Mouse (Mus musculus): ENCODE data around the gene Apobec4. TPM values are rescaled to one million over a fixed set of nuclear protein-coding genes. Genes with fewer than 3 reads are reported as not detected.
"Not testable (repeated sequence)": the region's sequence is repeated elsewhere in the genome, so short reads cannot be mapped to it uniquely, and the experiment has no call there.

The Apobec4 gene
- polyA plus RNA-seq, 1 experiment from 2014 or later: not detected

DNA sequence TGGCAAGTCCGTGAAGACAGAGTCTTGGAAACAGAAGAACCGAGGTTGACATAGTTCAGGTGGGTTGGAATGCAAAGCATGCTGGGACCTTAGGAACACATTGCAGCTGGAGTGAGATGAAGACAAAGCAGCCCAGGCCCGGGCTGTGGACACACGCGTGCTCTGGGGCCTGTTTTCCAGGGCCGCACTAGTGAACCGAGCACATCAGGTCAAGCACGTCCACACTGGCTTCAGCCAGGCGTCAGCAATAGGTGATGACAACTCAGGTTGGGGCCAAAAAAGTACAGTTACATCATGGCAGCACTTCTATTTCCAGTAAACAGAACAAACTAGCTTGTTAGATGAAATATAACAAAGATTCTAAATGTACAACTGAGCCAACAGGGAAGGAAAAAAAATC lies 11.6 kb upstream of the Apobec4 start:
- Histone ChIP-seq H3K79me2 (ENCODE audit: inconsistent target) (no peaks in the 10 kb centered on the region), H3K27ac (no peak overlapping the region), H3K36me3 (ENCODE audit: inconsistent target) (no peaks in the 10 kb centered on the region), H3K4me3 (ENCODE audit: inconsistent target) (no peak overlapping the region)
- WGBS (ENCODE audit: missing documents): 98% methylated on average over 9 of the region's 9 CpGs

DNA sequence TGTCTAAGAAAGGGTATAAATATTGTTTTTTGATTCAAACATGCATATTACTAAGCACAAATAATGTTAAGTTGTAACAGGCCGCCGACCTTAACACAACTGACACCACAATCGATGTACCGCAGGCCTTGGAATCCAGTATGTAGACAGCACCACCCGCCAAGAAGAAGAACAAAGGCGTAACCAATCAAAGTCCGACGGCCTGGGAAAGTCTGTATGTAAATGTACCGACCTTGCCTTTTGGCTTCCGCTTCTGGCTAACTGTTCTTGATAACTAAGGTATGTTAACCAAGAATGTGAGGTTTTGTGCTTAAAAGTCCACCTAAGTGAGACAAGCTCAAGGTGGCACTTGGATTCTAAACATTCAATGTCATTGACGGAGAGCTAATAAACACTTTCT lies 11.0 kb upstream of the Apobec4 start:
- no peaks in the 10 kb centered on the region for H3K79me2 ChIP-seq (ENCODE audit: inconsistent target)
- no peaks in the 10 kb centered on the region for H3K36me3 ChIP-seq (ENCODE audit: inconsistent target)
- no peak overlapping the region for H3K27ac ChIP-seq
- H3K4me3 ChIP-seq (ENCODE audit: inconsistent target): no peak overlapping the region
- 95% methylated on average over 11 of the region's 11 CpGs for WGBS (ENCODE audit: missing documents)

DNA sequence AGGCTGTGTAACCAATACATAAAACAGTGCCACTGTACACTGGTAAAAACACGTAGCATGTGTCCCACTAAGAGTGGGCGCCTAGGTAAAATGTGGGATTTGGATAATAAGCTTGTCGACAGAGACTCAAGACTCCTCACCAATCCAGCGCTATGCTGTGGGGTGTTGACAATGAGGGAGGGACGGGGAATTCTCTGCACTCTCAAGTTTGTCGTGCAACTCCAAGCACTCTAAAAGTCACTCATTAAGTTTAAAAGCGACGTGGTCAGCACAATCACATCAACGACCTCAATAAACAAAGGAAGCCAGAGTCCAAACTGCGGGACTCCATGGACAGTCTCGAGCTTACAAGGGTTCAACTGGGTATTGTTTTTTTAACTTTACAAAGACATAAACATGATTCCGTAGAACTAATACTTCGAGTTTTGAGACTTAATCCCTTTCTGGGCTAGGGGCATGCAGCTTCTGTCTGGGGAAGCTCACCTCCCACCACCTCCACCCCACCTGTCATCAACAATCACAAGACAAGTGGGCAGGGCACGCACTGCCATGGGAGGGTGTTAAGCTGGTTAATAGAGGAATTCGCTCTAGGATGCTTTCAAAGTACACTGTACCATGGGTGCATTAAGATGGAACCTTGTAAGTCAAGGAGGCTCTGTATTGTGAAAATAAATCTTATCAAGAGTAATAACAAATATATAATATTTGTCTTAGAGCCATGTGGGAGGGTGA lies 7.1 kb upstream of the Apobec4 start:
- Histone ChIP-seq H3K27ac (no peak overlapping the region), H3K4me3 (ENCODE audit: inconsistent target) (no peak overlapping the region), H3K36me3 (ENCODE audit: inconsistent target) (no peaks in the 10 kb centered on the region), H3K79me2 (ENCODE audit: inconsistent target) (no peaks in the 10 kb centered on the region)
- WGBS (ENCODE audit: missing documents): 91% methylated on average over 15 of the region's 15 CpGs

DNA sequence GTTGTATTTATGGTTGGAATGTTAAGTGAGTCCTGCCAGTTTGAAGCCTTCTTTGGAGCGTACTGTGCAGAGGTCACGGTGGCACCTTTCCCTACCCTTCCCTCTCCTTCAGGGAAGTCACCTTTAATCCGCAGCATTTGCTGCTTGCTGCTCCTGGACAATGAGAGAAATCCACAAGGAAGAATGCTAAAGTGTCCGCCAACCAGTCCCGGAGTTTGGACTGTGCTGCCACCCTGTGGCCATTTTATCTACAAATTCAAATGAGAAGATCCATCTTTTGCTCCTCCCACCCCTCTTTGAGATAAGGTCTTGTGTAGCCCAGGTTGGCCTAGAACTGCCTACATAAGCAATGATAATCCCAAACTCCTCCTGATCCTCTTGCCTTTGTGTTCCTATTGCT lies 3.9 kb upstream of the Apobec4 start:
- H3K79me2 ChIP-seq (ENCODE audit: inconsistent target): no peaks in the 10 kb centered on the region
- H3K27ac ChIP-seq: no peak overlapping the region
- WGBS (ENCODE audit: missing documents): 37% methylated on average over 5 of the region's 5 CpGs
- no peak overlapping the region for H3K4me3 ChIP-seq (ENCODE audit: inconsistent target)
- no peaks in the 10 kb centered on the region for H3K36me3 ChIP-seq (ENCODE audit: inconsistent target)

DNA sequence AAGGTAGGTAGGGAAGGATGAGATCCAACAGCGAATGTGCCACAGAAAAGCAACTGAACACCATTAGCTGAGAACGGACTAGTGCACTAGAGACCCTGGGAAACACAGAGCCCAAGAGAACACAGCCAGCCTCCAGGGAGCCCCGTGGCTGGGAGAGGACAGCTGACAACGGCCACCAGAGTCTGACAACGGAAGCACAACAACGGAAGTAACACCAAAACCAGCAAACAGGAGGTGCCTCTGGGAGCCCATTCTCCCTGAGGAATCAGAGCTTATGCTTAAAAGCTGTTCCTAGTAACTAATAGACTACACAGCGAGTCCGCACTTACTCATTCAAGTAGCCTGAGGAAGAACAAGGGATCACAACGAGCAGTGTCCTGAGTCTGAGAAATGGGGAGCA lies 1.1 kb upstream of the Apobec4 start:
- H3K27ac ChIP-seq: no peak overlapping the region
- H3K4me3 ChIP-seq (ENCODE audit: inconsistent target): no peak overlapping the region
- H3K79me2 ChIP-seq (ENCODE audit: inconsistent target): no peaks in the 10 kb centered on the region
- WGBS (ENCODE audit: missing documents): 72% methylated on average over 9 of the region's 9 CpGs
- no peaks in the 10 kb centered on the region for H3K36me3 ChIP-seq (ENCODE audit: inconsistent target)

DNA sequence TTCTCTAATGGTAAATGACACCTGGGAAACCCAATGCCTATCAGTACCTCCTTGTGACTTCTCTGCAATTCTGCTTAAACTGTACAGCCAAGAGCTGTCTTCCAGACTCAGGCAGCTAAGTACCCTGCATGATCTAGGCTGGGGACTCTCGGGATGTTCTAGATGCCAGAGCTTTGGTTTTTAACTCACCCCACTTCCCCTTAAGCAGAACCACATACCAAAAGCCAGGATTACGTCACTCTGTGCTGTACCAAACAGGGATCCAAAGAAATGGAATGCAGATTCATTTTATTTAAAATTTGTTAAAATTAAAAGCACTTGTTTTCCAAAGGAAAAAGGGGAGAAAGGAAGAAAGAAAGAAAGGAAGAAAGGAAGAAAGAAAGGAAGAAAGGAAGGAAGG lies 11.4 kb downstream of the Apobec4 start:
- no peaks in the 10 kb centered on the region for H3K36me3 ChIP-seq (ENCODE audit: inconsistent target)
- WGBS (ENCODE audit: missing documents): 34% methylated on average over 2 of the region's 2 CpGs
- no peak overlapping the region for H3K4me3 ChIP-seq (ENCODE audit: inconsistent target)
- peaks cover under 1% of the 10 kb centered on the region; the same call in 1 of the 2 replicates for H3K79me2 ChIP-seq (ENCODE audit: inconsistent target)
- H3K27ac ChIP-seq: no peak overlapping the region

DNA sequence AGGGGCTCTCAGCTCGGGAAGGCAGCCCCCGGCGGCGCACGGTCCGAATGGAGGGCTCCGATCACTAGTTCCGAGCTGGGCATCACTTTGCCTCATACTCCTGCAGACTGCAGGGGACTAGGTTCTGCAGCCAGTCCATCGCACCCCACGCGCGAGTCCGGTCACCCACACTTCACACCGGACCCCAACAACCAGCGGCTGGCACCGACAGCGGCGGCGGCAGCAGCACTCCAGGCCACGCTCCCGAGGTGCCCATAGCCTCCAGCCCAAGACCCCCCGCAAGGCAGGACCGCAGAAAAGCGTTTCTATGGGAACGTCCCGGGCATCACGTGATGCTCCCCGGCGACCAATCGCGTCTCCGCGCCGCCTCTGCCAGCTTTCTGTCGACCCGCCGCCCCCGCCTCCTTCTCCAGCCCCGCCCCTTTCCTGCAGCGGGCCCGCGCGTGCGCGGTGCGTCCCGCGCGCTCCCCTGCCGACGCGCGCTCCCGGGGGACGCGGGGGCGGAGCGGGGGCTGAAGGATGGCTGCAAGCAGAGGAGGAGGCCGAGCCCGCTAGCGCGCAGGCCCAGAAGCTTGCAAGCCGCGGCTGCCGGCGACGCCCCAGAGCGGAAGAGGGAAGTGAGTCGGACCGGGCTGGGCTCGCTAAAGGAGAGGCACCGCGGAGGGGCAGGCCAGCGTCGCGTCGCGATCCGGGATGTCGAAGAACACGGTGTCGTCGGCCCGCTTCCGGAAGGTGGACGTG lies 15.9 kb downstream of the Apobec4 start, which contains the start of the genes Rgl1 and Arpc5:
Rgl1 (minus strand) TSS at position 320 of the 741 bp plus-strand sequence.
Arpc5 (plus strand) TSS at position 511 of the 741 bp plus-strand sequence.
- WGBS (ENCODE audit: missing documents): under 1% methylated on average over 77 of the region's 86 CpGs
- H3K4me3 ChIP-seq (ENCODE audit: inconsistent target): peak within 1 kb of the TSS; percentile 96
- H3K36me3 ChIP-seq (ENCODE audit: inconsistent target): peaks cover 29% of the 10 kb centered on the region
- peak within 1 kb of the TSS; percentile 83 for H3K27ac ChIP-seq
- peaks cover 44% of the 10 kb centered on the region for H3K79me2 ChIP-seq (ENCODE audit: inconsistent target)

DNA sequence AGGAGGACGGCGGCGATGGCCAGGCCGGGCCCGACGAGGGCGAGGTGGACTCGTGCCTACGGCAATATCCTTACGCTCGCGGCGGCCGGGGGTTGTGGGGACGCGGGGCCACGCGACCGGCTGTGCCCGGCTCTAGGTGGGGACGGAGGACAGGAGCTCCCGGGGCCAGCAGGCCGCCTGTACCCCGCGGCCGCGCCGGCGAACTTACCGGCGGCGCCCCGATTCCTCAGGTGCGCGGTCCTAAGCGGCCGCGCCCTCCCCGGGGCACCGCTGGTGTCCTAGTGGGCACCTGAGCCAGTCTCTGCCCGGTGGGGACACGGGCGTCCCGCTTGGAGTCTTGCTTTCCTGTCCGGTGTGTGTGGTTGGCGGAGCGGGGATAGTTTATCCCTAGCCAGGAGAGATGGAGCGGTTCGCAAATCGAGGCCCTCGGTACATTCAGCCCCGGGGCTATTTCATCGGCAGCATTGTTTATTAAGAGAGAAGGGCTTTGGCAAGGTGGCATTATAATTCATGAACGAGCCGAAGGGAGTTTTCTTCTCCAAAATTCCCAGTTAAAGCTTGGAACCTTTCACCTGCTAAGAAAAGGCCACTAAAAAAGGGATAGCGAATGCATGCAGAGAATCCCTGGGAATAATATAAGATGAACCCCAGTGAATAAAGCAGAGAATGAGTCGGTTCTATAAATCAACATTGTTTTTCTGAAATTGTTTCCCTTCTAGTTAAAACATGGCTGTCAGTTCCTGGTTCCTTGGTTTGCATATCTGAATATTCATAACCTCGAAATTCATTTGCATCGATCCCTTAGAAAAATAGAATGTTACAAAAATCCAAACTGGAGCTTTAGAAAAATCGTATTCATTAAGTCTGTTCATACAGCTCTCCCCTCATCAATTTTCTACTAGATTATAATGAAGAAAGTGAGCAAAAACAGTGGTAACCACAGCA lies 16.7 kb downstream of the Apobec4 start:
- Histone ChIP-seq H3K4me3 (ENCODE audit: inconsistent target) (peak overlapping the region; percentile 96), H3K79me2 (ENCODE audit: inconsistent target) (peaks cover 53% of the 10 kb centered on the region), H3K36me3 (ENCODE audit: inconsistent target) (peaks cover 38% of the 10 kb centered on the region), H3K27ac (peak overlapping the region; percentile 83)
- under 1% methylated on average over 56 of the region's 60 CpGs for WGBS (ENCODE audit: missing documents)

DNA sequence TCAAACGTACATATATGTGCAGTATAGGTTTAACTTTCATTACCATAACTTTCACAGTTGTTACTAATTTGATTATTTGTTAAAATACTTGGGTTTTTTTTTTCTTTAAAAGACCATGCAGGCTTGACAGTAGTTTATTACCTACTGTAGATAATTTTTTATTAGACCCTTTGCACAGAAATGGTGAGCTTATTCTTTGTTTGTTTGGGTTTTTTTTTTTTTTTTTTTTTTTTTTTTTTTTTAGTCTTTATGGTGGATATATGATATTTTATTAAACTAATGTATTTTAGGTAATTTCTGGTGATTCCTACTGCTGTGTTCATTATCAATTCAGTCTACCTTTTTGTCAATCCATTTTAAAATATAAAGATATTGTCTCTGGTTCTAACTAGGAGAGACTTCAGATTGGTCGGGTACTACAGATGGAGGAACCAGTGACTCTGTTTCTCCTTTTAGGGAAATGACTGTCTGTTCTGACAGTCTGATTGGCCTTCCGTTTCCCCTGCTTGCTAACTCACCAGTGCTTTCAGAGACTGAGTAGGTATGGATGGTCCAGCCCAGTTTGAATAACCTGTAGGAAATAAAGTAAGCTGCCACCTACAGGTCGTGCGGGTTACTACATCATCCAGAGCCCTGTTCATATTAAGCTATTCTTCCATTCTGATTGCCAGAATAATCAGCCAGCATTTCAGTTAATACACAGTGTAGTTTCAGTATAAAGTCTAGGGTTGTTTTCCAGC lies 17.6 kb downstream of the Apobec4 start:
- H3K4me3 ChIP-seq (ENCODE audit: inconsistent target): peak overlapping the region; percentile 96
- WGBS (ENCODE audit: missing documents): 3% methylated on average over 5 of the region's 5 CpGs

DNA sequence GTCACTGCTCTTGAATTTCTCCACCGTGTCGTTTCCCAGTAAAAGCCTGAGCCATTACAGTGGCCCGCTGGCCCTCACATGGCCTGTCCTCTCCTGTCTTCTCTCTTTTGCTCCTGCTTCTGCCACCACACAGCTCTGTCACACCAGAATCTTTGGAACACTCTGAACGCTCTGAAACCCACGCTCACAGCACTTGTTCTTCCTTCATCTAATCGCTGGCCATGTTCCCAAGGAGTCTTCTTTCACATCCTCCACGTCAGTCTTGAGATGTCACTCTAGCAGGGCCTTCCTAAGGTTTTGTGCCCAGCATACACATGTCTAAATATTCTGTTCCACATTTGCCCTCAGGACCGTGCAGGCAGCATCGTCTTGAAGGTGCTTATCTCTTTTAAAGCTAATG lies 20.7 kb downstream of the Apobec4 start:
- WGBS (ENCODE audit: missing documents): 87% methylated on average over 9 of the region's 9 CpGs
- H3K36me3 ChIP-seq (ENCODE audit: inconsistent target): peaks cover 66% of the 10 kb centered on the region

More for the DNA sequence above, 17.6 kb downstream of the Apobec4 start:
- Histone ChIP-seq H3K27ac (peak overlapping the region; percentile 83), H3K36me3 (ENCODE audit: inconsistent target) (peaks cover 46% of the 10 kb centered on the region), H3K79me2 (ENCODE audit: inconsistent target) (peaks cover 61% of the 10 kb centered on the region)

DNA sequence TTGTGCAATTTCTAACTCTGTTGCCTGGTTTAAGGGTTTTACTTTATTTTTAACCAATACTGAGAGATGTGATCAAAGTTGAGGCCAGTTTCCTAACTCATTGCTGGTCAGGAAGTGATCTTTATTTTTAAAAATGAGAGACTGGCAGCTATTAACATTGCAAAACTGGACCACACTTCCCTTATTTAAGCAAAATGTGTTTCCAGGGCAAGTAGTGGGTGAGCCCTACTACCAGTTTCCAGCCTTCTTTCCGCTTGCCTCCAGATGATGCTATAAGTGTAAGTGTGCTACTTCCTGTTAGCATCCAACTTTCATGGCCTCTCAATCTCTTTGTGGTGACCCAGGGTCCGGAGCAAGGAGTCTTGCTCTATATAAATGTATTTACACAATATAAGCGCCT lies 24.2 kb downstream of the Apobec4 start:
- Histone ChIP-seq H3K79me2 (ENCODE audit: inconsistent target) (peaks cover 35% of the 10 kb centered on the region), H3K27ac (peak overlapping the region; percentile 61; the same call in 1 of the 2 replicates), H3K36me3 (ENCODE audit: inconsistent target) (peaks cover 60% of the 10 kb centered on the region)
- no CpG with 5 or more reads among the region's 3 CpGs for WGBS (ENCODE audit: missing documents)
- not testable (repeated sequence) for H3K4me3 ChIP-seq (ENCODE audit: inconsistent target)

More for the DNA sequence above, 20.7 kb downstream of the Apobec4 start:
- H3K4me3 ChIP-seq (ENCODE audit: inconsistent target): no peak overlapping the region
- H3K79me2 ChIP-seq (ENCODE audit: inconsistent target): peaks cover 63% of the 10 kb centered on the region
- H3K27ac ChIP-seq: no peak overlapping the region

DNA sequence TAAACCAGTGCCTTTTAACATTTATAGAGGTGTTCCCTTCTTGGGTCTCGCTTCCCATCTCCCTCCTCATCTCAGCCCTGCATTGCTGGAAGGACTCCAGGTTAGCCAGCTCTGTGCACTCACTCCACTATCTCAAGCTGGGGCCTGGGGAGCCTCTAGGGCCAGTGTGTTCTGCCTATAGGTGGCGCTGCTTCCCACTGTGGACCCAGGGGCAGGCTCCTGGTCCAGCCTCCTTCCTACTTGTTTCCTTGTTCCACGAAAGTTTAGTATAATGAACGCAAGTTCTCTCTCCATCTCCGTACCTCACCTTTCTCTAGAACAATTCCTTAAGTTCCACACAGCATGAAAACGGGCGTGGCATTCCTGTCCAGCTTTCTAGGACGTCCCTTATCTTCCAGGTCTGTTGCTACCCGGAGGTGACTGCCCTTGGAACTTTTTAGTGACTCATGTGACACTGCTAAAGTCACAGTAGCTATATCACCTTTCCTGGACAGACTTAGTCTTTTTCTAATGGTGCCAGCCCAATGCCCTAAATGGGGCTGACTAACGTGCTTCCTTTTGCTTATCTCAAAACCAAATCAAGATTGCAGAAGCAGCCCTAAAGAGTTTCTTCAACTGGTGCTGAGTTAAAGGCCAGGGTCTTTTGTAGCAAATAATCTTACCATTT lies 28.9 kb downstream of the Apobec4 start:
- Histone ChIP-seq H3K4me3 (ENCODE audit: inconsistent target) (no peak overlapping the region), H3K79me2 (ENCODE audit: inconsistent target) (no peaks in the 10 kb centered on the region)

DNA sequence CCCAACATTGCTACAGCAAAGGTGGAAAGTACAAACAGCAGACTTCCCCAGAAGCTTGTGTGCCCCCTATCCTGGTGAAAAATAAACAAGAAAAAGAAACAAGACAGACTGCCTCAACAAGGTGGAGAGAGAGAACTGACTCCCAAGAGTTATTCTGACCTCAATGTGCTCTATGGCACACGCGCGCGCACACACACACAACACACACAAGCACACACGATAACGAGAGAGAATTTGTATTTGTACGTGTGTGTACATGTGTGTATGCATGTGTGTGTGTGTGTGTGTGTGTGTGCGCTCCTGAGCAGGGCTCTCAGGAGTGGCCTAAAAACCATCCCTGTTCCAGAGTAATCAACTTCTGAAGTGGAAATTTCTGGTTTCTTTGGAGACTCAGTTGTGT lies 34.3 kb downstream of the Apobec4 start:
- Histone ChIP-seq H3K79me2 (ENCODE audit: inconsistent target) (no peaks in the 10 kb centered on the region), H3K27ac (no peak overlapping the region), H3K4me3 (ENCODE audit: inconsistent target) (no peak overlapping the region), H3K36me3 (ENCODE audit: inconsistent target) (no peaks in the 10 kb centered on the region)
- WGBS (ENCODE audit: missing documents): 100% methylated on average over 5 of the region's 8 CpGs

More for the DNA sequence above, 28.9 kb downstream of the Apobec4 start:
- WGBS (ENCODE audit: missing documents): 19% methylated on average over 10 of the region's 10 CpGs
- H3K36me3 ChIP-seq (ENCODE audit: inconsistent target): peaks cover 16% of the 10 kb centered on the region; the same call in 1 of the 2 replicates
- H3K27ac ChIP-seq: no peak overlapping the region

Data from macrophage (primary cell).